Mouse (Mus musculus): ENCODE results near the gene Clnk.

DNA sequence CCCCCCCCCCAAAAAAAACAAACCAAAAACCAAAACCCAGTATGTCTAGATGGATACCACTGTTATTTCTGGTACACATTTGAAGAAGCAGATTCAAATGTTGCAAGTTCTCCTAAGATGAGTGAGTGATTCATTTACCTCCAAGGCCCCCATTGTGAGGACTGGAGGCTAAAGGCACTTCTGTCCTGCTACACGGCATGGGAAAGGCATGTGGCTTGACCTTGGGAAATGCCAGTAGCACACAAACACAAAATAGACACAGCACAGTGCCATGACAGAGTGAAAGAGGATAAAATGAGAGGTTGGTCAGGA lies 4.8 kb upstream of the Clnk start:
- TF ChIP-seq POU5F1 (IDR thresholded peaks at IDR 0.05; ENCODE audit: borderline replicate concordance, low read length) (no peak), CTCF (conservative IDR thresholded peaks at IDR 0.05; ENCODE audit: low read length) (no peak)

Data from E14TG2a.4 (cell line).